Mouse (Mus musculus): ENCODE data around the gene Dock4.

Gene Dock4

DNA sequence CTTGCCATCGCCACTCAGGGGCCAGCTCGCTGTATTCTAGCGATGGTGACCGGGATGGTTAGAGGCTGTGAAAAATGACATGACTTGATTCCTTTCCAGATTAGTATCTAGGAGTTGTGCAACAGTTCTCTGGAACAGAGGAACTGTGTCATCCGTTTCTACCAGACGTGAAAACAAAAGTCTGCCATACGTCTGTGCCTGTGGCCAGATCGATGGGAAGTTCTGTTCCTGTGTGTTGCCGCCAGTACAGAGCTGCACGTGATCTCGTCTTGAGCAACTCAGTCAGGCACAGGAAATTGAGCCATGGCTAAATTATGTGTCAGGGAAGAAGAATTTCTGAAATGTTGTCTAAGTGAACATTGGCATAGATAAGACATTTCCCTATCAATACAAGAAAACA is 113.4 kb downstream of the Dock4 start:
- no peak for DNase-seq (ENCODE audit: extremely low read depth, insufficient read length, low spot score)

DNA sequence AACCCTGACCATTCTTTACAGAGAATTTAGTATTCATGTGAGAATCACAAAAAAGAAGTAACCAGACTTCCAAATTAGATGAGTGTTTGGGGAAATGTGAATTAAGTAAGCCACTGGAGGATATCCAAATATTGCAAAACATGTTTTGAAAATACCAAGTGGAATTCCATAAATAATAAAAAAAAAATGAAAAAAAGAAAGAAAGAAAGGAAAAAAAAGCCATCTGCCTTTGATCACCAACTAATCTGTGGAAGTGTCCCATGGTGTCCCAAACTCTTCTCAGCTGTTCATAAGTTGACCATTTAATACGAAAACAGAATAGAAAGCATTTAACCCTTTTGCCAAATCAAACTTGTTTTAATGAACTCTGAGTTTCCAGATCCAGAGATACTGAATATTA is 118.0 kb downstream of the Dock4 start:
- no peak for DNase-seq (ENCODE audit: extremely low read depth, insufficient read length, low spot score)

DNA sequence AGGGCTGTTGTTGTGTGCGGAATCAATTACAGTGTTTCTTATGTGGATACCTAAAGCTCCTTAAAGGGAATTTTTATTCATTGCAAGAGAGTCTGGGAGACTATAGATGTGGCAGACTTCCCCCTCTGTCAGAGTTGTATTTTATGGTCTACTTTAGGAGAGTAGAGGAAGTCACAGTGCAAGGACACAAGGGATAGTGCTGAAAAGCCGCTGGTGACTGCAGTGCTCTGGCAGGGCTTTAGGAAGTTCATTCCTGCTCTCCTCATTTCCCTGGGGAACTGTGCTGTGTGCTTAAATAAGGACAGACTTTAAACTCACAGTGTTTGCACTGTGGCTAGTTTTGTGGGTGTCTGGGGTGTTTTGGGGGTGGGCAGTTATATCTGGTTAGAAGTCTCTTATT is 118.5 kb downstream of the Dock4 start:
- DNase-seq (ENCODE audit: extremely low read depth, insufficient read length, low spot score): no peak

DNA sequence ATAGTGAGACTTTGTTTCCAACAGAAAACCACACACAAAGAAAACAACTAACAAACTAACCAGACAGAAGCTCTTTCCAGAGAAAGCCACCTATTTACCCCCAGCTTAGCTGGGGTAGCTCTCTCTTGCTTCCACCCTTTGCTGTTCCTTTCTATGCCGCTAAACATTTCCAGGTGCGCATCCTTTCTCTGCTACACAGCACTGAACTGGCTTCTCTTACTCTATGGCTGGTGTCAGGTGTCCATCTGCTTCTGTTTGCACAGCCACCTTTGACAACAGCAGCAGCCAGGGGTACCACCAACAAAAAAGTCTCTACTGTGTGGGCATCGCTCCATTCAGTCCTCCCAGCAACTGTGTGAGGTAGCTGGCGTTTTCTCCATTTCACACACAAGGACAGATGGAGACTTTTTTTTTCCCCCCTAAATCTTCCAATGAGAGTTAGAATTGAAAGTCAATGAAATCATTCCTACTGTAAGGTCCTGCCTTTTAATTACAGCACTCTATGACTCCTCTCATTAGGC is 122.7 kb downstream of the Dock4 start:
- DNase-seq (ENCODE audit: extremely low read depth, insufficient read length, low spot score): no peak

DNA sequence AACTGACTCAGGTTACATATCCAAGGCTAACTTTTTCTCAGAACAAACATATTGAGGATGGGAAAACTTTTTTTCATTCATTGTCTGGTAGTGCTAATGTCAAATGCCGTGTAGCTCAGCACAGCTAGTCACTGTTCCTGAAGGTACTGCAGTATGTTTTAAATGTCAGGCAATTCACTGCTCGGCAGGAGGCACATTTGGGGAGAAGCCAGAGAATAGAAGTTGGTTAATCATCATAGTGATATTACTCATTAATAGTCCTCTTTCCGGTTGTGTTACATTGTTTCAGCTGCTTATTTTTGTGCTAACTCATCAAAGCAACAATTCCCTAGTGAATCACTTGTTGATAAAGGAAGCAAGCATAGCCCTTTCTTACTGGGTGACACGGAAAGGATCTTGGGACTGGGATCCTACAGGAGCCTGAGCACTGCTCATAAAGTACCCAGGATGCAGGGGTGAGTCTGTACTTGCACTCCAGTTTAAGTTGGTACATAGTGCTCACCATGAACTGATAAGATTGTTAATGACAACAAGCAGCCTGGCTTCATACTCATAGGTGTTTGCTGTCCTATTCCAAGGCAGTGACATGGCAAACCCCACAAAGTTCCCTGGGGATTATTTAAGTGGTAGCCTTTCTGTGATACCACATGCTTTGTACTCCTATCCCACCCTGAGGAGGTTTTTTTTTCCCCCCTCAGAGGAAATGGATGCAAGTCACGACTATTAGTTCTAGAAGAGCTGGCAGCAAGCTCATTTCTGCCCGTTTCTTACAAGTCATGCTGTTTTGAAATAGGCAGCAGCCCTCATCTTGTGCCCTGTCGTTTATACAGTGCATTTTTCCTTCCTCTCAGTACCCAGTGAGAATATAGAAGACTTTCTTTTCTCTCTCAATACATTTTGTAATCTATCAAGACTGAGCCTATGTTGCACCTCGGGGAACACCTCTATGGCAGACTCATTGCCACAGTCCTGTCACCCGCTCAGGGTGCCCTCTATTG is 123.5 kb downstream of the Dock4 start:
- DNase-seq (ENCODE audit: extremely low read depth, insufficient read length, low spot score): no peak

DNA sequence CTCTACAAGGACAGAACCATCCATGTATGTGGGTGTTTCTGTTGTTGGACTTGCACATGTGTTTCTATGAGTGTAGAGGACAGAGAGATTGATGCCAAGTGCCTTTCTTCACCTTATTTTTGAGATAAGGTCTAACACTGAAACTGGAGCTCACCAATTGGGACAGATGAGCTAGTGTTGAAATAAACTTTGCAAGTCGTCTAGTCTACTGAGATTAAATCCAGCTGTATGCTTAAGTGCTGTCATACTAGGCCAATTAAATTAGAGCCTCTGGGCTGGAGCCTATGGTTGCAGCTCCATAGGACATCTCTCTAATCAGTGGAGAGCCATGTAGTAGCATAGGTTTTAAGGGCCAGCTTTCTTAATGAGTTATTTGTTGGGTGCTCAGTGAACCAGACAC is 124.5 kb downstream of the Dock4 start:
- DNase-seq (ENCODE audit: extremely low read depth, insufficient read length, low spot score): no peak

DNA sequence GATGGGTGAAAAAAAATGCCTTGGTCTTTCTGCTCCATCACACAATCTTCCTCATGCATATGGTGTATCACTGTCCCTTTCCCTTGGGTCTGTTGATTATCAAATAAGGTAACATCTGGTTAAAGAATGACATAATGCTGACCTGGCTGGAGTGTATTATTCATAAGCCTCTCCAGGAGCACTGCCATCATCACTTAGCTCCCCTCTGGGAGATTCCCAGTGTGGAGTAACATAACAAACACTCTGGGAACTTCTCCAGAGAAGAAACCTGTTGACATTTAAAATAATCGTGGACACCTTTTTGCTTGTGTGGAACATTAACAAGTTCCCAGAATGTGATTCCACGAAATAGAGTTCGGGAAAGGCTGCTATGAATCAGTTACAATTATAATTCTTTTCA is 128.3 kb downstream of the Dock4 start:
- DNase-seq (ENCODE audit: extremely low read depth, insufficient read length, low spot score): no peak

DNA sequence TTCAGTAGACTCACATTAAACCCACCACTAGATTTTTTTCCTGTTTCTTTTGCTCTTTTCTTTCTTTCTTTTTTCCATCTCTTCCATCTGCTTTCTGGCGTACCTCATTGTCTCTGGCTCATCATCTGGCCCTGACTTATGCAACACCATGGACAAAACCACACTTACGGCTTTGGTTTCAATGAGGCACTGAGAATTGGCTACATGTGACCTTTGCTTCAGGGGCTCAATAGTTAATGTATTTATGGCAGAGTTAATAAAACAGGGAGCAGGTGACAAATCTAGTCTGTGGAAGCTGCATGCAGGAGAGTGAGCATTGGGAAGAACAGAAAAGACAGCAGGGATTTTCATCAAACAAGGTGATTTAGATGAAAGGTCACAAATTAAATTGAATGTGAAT is 131.0 kb downstream of the Dock4 start:
- DNase-seq (ENCODE audit: extremely low read depth, insufficient read length, low spot score): no peak

DNA sequence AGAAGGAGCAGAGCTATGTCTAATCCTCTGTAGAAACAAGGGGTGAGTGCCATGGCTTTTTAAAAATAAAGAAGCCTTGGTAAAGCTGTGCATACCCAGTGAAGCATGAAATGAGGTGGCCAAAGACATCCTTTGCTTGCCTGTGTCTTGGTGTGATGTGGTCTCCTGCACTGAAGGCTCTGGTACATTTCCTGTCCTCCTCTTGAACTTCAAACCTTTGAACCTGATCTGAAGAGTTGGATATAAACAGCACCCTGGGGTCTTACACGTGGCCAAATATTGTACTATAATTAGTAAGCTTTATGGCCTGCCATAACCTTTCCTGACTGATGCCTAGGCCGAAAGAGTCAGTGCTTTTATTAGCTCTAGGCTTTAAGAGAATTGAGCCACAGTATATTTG is 134.6 kb downstream of the Dock4 start:
- DNase-seq (ENCODE audit: extremely low read depth, insufficient read length, low spot score): no peak

DNA sequence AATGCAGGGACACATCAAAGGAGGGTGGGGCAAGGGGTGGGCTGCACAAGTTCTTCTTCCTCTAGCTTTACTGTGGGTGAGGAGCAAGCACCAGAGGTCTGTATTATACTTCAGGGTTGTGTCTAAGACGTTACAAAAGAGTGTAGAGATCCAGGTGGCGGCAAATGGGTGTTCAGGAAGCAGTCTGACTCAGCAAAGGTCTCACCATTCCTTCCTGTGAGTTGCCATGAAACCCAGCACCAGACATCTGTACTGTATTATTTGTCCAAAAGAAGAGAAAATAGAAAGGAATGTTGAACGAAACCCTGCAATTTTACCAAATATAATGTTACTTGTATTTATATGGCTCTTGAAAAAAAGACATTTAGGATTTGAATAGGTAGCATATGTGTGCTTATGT is 135.3 kb downstream of the Dock4 start:
- no peak for DNase-seq (ENCODE audit: extremely low read depth, insufficient read length, low spot score)

DNA sequence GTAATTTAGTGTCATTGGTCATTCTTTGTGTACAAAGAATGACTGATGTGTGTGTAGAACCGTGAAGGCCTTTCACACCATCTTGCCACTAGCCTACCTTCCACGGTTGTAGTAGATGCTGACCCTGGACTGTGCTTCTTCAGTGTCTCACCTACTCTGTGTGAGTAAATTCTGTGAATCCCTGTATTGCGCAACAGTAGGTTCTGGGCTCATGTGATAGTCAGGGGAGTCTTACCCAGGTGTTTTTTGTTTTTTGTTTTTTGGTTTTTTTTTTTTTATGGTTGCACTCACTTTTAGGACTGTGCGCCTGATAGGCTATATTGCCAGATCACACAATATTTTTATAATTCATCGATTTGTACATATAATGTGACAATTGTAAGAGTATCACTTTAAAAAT is 136.3 kb downstream of the Dock4 start:
- DNase-seq (ENCODE audit: extremely low read depth, insufficient read length, low spot score): no peak

DNA sequence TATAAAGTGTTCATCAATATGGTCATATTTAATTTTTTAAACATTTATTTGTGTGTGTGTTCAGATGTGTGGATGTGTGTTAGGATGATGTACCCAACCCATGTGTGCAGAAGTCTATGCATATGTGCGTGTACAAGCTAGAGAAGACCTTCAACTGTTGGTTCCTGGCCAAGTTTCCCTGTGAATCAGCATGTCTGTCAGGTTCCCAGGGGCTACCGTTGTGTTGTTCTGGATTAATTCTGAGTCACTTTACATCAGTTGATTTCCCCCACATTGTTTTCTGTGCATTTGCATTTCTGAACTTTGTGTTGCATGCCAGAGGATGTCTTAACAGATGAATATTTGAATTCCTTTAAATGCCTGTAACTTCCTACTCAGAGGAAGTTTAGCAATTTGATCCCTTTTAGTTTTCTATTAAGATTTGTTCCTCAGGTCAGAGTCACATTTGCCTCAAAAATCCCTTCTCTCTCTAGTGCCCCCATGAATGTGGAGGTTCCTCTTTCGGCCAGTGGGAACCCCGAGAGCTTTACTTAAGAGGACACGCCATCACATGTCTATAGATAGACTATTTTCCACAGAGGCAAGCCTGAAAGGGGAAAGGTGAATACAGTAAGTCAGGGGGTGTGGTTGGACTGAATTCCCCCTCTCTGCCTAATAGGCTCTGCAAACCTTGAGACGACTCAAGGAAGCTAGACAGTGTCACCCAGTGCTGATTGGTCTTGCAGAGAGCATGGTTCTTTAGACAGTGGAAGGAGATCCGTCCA is 139.0 kb downstream of the Dock4 start:
- no peak for DNase-seq (ENCODE audit: extremely low read depth, insufficient read length, low spot score)

DNA sequence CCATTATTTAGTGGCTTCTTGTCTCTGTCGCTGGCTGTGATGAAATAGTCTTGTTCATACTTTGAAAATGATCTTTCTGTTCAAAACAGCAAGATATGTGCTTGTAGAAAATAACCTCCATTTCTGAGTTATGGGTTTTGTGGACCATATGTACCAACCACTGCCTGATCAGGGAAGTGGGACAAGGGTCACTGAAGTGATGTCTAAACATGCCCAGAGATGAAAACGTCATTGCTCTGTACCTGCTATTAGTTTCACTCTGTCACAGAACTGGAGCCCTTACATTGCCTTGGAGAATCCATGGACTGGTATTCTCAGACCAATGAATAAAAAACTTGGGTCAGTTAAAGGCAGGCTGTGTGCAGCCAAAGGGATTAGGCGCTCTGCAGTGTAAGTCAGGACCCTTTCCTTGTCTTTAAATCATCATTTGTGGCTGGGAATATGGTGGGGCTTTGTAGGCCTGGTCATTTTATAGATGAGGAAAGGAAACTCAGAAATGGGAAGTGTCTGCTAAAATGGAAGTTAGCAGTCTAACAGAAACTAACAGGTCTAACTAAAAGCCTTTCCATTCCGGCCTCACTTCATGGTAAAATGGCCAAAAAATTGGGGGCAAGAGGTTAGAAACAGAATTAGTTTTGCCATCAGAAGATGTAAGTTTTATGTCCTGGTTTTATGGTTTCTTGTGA is 139.8 kb downstream of the Dock4 start:
- no peak for DNase-seq (ENCODE audit: extremely low read depth, insufficient read length, low spot score)

DNA sequence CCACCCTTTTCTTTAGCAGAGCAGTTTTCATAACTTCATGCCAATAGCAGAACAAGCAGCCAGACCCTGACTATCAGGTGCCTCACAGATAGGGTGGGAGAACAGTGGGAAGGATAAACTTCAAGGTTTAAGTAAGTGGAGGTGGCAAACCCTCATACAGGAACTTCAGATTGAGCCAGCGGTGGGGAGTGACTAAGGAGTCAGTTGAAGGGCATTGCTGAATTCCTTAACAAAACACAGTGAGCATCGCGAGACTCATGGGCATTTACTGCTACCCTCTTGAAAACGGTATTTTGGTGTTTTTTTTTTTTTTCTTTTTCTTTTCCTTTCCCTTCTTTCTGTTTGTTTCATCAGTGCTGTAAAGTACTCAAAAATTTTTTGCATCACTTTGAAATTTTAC is 148.4 kb downstream of the Dock4 start:
- no peak for DNase-seq (ENCODE audit: extremely low read depth, insufficient read length, low spot score)

DNA sequence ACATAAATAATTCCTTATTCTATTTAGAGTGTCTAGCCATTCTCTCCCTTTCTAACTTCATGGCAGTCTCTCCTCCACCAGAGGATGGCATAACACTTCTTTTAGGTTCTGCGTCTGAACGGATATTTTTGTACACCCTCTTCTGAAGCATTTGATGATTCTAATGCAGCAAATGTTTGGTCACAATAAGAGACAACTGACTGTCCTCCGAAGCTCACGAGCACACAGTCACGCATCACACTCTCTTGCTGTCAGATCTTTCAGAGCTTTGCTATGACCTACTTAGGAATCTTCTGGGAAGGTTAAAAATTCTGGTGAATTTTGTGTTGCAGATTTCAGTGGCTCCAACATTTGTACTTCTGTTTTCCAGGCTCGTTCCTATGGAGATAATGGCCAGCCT is 149.7 kb downstream of the Dock4 start:
- no peak for DNase-seq (ENCODE audit: extremely low read depth, insufficient read length, low spot score)

DNA sequence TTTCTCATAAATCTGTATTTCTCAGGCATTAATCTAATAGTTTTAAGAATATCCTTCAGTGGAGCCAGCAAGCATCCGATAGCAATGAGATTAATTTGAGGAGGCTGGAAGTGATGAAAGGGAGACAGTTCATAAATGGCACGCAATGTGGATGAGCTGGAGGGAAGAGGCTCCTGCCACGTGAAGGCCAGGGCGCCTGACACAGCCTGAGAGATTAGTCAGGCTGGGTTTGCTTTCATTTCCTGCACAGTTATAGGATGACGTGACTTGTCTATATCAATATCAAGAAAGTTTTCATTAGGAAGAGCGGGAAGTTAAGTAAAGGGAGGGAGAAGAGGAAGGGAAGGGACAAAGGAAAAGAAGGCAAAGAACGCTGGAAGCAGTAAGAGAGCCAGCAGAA is 150.3 kb downstream of the Dock4 start:
- no peak for DNase-seq (ENCODE audit: extremely low read depth, insufficient read length, low spot score)

DNA sequence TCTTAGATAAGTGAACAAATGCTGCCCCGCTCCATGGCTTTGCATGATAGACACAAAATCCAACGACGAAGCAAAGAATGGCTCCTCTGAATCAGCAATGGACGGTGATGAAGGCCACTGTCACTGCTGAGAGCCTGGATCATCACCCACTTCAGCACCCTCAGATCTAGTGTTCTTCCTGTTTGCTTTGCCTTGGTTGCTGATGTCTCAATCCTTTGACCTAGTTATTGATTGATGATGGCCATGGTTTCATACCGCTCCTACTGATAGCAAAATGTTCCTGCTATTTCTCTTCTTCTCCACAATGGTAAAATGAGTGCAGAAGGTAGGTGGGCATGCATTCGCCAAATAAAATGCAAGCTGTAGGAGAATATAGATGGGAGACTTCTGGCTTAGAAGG is 150.7 kb downstream of the Dock4 start:
- no peak for DNase-seq (ENCODE audit: extremely low read depth, insufficient read length, low spot score)

DNA sequence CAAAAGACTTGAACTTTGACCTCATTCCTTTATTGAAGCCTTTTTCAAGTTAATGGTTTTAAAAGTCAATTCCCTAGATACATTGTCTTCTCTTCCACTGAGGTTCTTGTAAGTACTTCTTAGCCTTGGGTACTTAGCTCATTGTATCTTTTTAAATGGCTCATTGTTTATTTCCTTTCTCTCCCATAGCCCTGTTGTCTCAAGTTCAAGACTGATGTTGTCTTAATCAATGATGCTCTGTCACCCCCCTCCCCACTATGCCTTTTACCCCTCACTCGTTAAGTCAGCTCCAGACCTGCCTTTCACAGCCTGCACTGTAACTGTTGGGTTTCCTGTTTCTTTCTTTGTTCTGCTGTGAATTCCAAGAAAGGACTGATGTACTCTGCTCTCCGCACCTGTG is 154.2 kb downstream of the Dock4 start:
- no peak for DNase-seq (ENCODE audit: extremely low read depth, insufficient read length, low spot score)

DNA sequence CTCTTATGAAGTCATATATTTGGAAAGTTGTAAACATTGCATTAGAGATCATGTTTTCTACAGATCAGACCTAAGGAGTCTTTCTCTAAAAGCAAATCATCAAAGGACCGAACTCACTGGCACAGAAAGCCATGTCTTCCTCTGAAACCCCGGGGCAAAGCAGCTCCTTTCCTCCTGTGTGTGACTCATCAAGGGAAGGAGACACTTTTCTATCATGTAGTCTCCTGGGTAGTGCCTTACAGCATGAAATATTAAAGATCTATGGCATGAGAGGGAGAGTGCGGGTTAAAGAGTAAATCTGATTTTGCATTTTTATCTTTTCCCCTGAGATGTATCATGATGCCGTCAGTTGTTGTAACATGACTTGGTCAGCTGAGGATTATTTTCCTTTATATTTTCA is 159.8 kb downstream of the Dock4 start:
- no peak for DNase-seq (ENCODE audit: extremely low read depth, insufficient read length, low spot score)

DNA sequence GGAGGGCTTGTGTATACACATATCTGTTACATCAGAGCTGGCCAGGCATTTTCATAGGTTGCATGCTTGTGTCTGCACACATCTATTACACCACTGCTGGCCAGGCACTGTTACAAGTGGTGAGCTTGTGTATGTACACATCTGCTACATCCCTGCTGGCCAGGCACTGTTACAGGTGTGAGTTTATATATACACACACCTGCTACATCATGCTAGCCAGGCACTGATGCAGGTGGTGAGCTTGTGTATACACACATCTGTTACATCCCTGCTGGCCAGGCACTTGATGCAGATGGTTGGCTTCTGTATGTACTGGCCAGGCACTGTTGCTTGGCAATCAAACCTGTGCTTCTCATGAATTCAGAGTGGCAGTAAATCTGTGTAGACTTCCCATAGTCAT is 177.2 kb downstream of the Dock4 start:
- no peak for DNase-seq (ENCODE audit: extremely low read depth, insufficient read length, low spot score)

DNA sequence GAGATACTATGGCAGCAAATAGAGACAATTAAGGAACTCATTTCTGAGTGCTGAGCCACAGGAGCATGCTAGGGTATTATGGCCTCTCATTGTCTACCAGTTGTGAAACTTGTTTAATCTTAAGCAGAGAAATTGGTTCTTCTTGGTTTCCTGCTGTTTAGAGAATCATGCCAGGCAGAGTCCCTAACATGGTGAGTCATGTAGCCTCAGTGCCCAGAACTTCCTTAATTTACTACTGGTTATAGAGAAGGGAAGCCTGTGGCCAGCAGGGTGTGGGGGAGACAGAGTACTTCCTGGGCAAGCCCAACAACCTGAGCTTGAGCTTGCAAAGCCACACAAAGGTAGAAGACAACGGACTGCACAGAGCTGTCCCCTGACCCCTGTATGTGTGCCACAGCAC is 180.8 kb downstream of the Dock4 start:
- DNase-seq (ENCODE audit: extremely low read depth, insufficient read length, low spot score): peak; percentile 43

Data from 3134 (cell line).